In the genomic region with DNA sequence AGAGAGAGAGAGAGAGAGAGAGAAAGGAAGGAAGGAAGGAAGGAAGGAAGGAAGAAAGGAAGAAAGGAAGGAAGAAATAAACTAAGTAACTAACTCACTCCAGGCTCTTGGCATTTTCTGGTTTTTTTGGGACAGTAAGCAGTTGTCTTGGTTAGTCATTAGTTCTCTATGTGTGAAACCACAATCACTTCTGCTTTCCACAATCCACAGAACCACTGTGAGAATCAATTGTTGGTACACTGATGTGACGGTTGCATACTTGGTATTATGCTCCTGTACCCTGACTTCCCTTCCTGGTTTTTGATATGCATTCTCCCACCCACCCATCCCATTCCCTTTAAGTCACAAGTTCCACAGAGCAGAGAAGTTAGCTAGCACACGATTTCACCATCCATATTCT, we compare ENCODE assay signal across 14 mouse cellular contexts. TPM values are rescaled to one million over a fixed set of nuclear protein-coding genes. Genes with fewer than 3 reads are reported as not detected.
DNase-seq lines count a peak whose midpoint lies in the region; ATAC-seq lines count a peak whose summit lies in the region.
"Had no signal": no experiment of that assay in that cellular context is flagged by ENCODE, and none has a peak within 500 bp of the region (broad histone marks: within the 10 kb centered on the region; RNA-seq: fewer than 3 reads in every experiment).

No protein-coding gene starts in this region.

- WGBS in heart, embryonic 16.5 days, result 68% methylated on average over 2 of the region's 2 CpGs
- WGBS in neural tube, embryonic 11.5 days, result 83% methylated on average over 2 of the region's 2 CpGs
- 78% methylated on average over 2 of the region's 2 CpGs for WGBS in limb, embryonic 13.5 days

- H3K9ac ChIP-seq in heart, embryonic 16.5 days (ENCODE audit: low read length), result no peak overlapping the region
- H3K9ac ChIP-seq in neural tube, embryonic 11.5 days (ENCODE audit: low read length), result no peak overlapping the region
- H3K9ac ChIP-seq in limb, embryonic 13.5 days, result no peak overlapping the region

- no peak for DNase-seq in heart, postnatal 10 days
- no peak for DNase-seq in neural tube, embryonic 11.5 days (ENCODE audit: low spot score)
- no peak for DNase-seq in neural tube, embryonic 10.5 days (ENCODE audit: extremely low spot score, low spot score)
- peak; percentile 32 for DNase-seq in splenic B cell, adult 2 months (ENCODE audit: low read depth, low spot score)
- no peak for DNase-seq in kidney, postnatal 25 days
- no peak for DNase-seq in right cerebral cortex, adult 18-20 months
- DNase-seq: retina, postnatal 1 day; thymus, adult 18-20 months had no signal

- ATAC-seq in heart, embryonic 16.5 days (replicated peaks; ENCODE audit: extremely low read depth, insufficient read depth, low FRiP score), result no peak
- no peak for ATAC-seq in neural tube, embryonic 11.5 days (ENCODE audit: insufficient read depth, low FRiP score, low TSS enrichment)
- ATAC-seq in limb, embryonic 13.5 days (ENCODE audit: low FRiP score, low read depth), result no peak
- ATAC-seq: activated CD4-positive, CD25-positive, alpha-beta regulatory T cell, adult 4 months had no signal

- H3K4me1 ChIP-seq in heart, embryonic 16.5 days (ENCODE audit: control insufficient read depth, insufficient read depth, low read length), result peaks cover 14% of the 10 kb centered on the region
- H3K4me1 ChIP-seq in neural tube, embryonic 11.5 days (ENCODE audit: control insufficient read depth, insufficient read depth, low read length), result no peaks in the 10 kb centered on the region
- H3K4me1 ChIP-seq in limb, embryonic 13.5 days, result peaks cover 15% of the 10 kb centered on the region

- 0 out of 2 replicates have a peak overlapping the region, but pooled peaks have one; percentile 79 for H3K4me2 ChIP-seq in heart, embryonic 16.5 days (ENCODE audit: low read depth, low read length)
- H3K4me2 ChIP-seq in neural tube, embryonic 11.5 days (ENCODE audit: low read depth), result peak overlapping the region; percentile 83
- peak overlapping the region; percentile 96 for H3K4me2 ChIP-seq in limb, embryonic 13.5 days (replicated peaks)

- no peak overlapping the region for H3K27ac ChIP-seq in heart, embryonic 16.5 days (ENCODE audit: low read length)
- no peak overlapping the region for H3K27ac ChIP-seq in neural tube, embryonic 11.5 days (ENCODE audit: low read depth, low read length)
- no peak overlapping the region for H3K27ac ChIP-seq in limb, embryonic 13.5 days
- H3K27ac ChIP-seq: layer of hippocampus, adult 2 months had no signal

- intact Hi-C loops in heart, postnatal 10 days (cut with DNase I), result loop anchor here (10.0 kb wide), 1 partner anchor 1979 kb away; a partner anchor contains a TSS

- no peaks in the 10 kb centered on the region for H3K27me3 ChIP-seq in heart, embryonic 16.5 days (ENCODE audit: control insufficient read depth, insufficient read depth, low read length)
- no peaks in the 10 kb centered on the region for H3K27me3 ChIP-seq in neural tube, embryonic 11.5 days (ENCODE audit: control insufficient read depth, insufficient read depth, low read length)
- no peaks in the 10 kb centered on the region for H3K27me3 ChIP-seq in limb, embryonic 13.5 days
- no peaks in the 10 kb centered on the region for H3K27me3 ChIP-seq in splenic B cell, adult 2 months (ENCODE audit: control insufficient read depth, insufficient read depth, low read length, poor library complexity, severe bottlenecking)

- H3K36me3 ChIP-seq in heart, embryonic 16.5 days (ENCODE audit: control insufficient read depth, insufficient read depth), result peaks cover 35% of the 10 kb centered on the region
- peaks cover 11% of the 10 kb centered on the region for H3K36me3 ChIP-seq in neural tube, embryonic 11.5 days (ENCODE audit: control insufficient read depth, insufficient read depth, low read length)
- H3K36me3 ChIP-seq in limb, embryonic 13.5 days, result peaks cover 40% of the 10 kb centered on the region
- H3K36me3 ChIP-seq in splenic B cell, adult 2 months (ENCODE audit: control insufficient read depth, insufficient read depth, low read length, poor library complexity, severe bottlenecking), result peaks cover 2% of the 10 kb centered on the region; the same call in 1 of the 2 replicates

- no peaks in the 10 kb centered on the region for H3K9me3 ChIP-seq in heart, embryonic 16.5 days (replicated peaks; ENCODE audit: control insufficient read depth, low read length)
- no peaks in the 10 kb centered on the region for H3K9me3 ChIP-seq in neural tube, embryonic 11.5 days (ENCODE audit: control insufficient read depth, low read length)
- no peaks in the 10 kb centered on the region for H3K9me3 ChIP-seq in limb, embryonic 13.5 days

- H3K4me3 ChIP-seq in heart, embryonic 16.5 days (ENCODE audit: low read length), result no peak overlapping the region
- no peak overlapping the region for H3K4me3 ChIP-seq in neural tube, embryonic 11.5 days (ENCODE audit: low read depth, low read length)
- no peak overlapping the region for H3K4me3 ChIP-seq in limb, embryonic 13.5 days

RNA-seq across cellular contexts. Expression of a gene that starts 1.8 kb away (rescaled TPM):
- polyA plus RNA-seq in heart, embryonic 16.5 days (2015; fragmentation: Nextera tagmentation; extraction: Ambion mirVana), result 13.9 and 14.5 TPM in 2 replicates
- total RNA-seq in heart, postnatal 10 days (2021), result 10 to 100 TPM; 18.0 to 18.6 TPM
- polyA plus RNA-seq in neural tube, embryonic 11.5 days (2014; fragmentation: Nextera tagmentation; extraction: Ambion mirVana), result 25.0 and 27.1 TPM in 2 replicates
- 27.6 and 29.2 TPM in 2 replicates for polyA plus RNA-seq in limb, embryonic 13.5 days (2015; fragmentation: Nextera tagmentation; extraction: Ambion mirVana)

RNA-seq across cellular contexts. Expression of a gene that starts 1.8 kb away (rescaled TPM):
- polyA plus RNA-seq in heart, embryonic 16.5 days (2015; fragmentation: Nextera tagmentation; extraction: Ambion mirVana), result 17.4 and 19.0 TPM in 2 replicates
- total RNA-seq in heart, postnatal 10 days (2021), result 1 to 10 TPM; 5.3 to 6.9 TPM
- polyA plus RNA-seq in neural tube, embryonic 11.5 days (2014; fragmentation: Nextera tagmentation; extraction: Ambion mirVana), result 32.2 and 33.1 TPM in 2 replicates
- 25.2 and 25.4 TPM in 2 replicates for polyA plus RNA-seq in limb, embryonic 13.5 days (2015; fragmentation: Nextera tagmentation; extraction: Ambion mirVana)

RNA-seq across cellular contexts. Expression of a gene that starts 15.1 kb away (rescaled TPM):
- polyA plus RNA-seq in heart, embryonic 16.5 days (2015; fragmentation: Nextera tagmentation; extraction: Ambion mirVana), result 4.8 and 8.1 TPM in 2 replicates
- 1 to 10 TPM; 2.6 to 4.5 TPM for total RNA-seq in heart, postnatal 10 days (2021)
- polyA plus RNA-seq in neural tube, embryonic 11.5 days (2014; fragmentation: Nextera tagmentation; extraction: Ambion mirVana), result 0.92 and 1.3 TPM in 2 replicates
- polyA plus RNA-seq in limb, embryonic 13.5 days (2015; fragmentation: Nextera tagmentation; extraction: Ambion mirVana), result 1.7 and 2.1 TPM in 2 replicates
- total RNA-seq: layer of hippocampus, adult 2 months; left cerebral cortex, postnatal 36 days had no signal
- polyA plus RNA-seq: activated CD4-positive, CD25-positive, alpha-beta regulatory T cell, adult 4 months had no signal

RNA-seq across cellular contexts. Expression of a gene that starts 44.6 kb away (rescaled TPM):
- polyA plus RNA-seq in heart, embryonic 16.5 days (2015; fragmentation: Nextera tagmentation; extraction: Ambion mirVana), result 36.5 and 40.4 TPM in 2 replicates
- total RNA-seq in heart, postnatal 10 days (2021), result 10 to 100 TPM; 14.1 to 18.7 TPM
- polyA plus RNA-seq in neural tube, embryonic 11.5 days (2014; fragmentation: Nextera tagmentation; extraction: Ambion mirVana), result 40.1 and 45.9 TPM in 2 replicates
- 49.8 and 54.1 TPM in 2 replicates for polyA plus RNA-seq in limb, embryonic 13.5 days (2015; fragmentation: Nextera tagmentation; extraction: Ambion mirVana)

RNA-seq across cellular contexts. Expression of a gene that starts 50.4 kb away (rescaled TPM):
- 0.09 and 0.10 TPM in 2 replicates for polyA plus RNA-seq in heart, embryonic 16.5 days (2015; fragmentation: Nextera tagmentation; extraction: Ambion mirVana)
- under 1 TPM in 1 of 2 experiments, not detected in 1; 0.26 TPM for total RNA-seq in heart, postnatal 10 days (2021)
- polyA plus RNA-seq in neural tube, embryonic 11.5 days (2014; fragmentation: Nextera tagmentation; extraction: Ambion mirVana), result 0.18 TPM in 1 of 2 replicates, not detected in the other
- 0.10 and 0.13 TPM in 2 replicates for polyA plus RNA-seq in limb, embryonic 13.5 days (2015; fragmentation: Nextera tagmentation; extraction: Ambion mirVana)
- polyA plus RNA-seq: heart, embryonic 14.5 days had no signal
